Mouse (Mus musculus): ENCODE data around the gene Tspan1.

Gene Tspan1

DNA sequence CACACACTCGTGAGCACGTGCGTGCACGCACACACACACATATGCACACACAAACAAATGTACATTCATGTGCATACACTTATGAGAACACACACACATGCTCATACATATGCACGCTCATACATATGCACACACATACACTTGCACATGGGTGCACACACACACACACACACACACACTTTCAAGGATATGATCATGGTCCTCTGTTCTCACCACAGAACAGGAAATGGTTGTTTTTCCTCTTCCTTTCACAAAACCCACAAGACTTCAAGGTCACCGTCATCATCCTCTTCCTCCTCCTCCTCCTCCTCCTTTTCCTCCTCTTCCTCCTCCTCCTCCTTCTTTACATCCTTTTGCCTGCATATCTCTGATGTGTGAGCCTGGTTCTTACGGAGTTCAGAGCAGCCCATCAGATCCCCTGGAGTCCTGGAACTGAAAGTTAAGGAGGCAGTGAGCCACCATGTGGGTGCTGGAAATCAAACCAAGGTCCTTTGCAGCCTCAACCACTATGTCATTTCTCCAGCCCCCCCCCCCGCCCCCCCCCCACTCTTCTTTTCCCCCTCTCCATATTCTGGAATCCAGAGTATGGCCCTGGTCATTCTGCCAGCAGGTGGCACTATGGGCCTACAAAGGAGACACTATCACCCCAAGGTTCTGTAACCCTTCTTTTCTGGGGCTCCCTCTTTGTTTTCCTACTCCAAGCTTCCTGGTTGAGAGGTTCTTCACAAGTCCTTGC lies 1.4 kb upstream of the Tspan1 start:
- no peak for DNase-seq (ENCODE audit: extremely low spot score, low read depth, low spot score)

DNA sequence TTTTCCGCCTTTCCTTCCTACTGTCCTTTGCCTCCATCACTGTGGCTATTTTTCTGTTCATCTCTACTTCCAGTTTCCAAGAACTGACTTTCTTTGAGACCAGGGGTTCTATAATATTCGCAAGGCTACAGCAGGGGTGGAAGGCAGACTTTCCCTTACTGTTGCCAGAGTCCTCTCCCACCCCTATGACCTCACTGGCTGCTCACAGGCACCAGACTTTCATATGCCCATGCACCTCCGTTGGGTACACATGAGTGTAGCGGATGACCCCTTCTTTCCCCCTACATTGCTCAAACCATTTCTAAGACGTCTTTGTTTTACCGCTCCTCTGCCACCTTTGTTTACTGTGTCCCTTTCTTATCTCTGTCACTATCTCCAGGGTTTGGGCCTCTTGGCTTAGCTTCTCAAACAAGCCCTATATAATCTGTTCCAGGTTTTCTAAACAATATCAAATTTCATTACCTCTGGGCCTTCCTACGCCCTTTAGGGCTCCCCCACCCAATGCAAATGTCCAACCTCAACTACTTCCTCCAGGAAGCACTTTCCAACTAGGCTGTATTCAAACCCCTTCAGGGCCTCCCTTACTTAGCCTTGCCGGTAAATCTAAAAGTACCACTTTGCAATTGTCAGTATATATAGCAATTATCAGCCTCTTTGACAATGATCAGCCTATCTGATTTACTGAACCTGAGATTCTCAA lies 1.5 kb downstream of the Tspan1 start:
- no peak for DNase-seq (ENCODE audit: extremely low spot score, low read depth, low spot score)

DNA sequence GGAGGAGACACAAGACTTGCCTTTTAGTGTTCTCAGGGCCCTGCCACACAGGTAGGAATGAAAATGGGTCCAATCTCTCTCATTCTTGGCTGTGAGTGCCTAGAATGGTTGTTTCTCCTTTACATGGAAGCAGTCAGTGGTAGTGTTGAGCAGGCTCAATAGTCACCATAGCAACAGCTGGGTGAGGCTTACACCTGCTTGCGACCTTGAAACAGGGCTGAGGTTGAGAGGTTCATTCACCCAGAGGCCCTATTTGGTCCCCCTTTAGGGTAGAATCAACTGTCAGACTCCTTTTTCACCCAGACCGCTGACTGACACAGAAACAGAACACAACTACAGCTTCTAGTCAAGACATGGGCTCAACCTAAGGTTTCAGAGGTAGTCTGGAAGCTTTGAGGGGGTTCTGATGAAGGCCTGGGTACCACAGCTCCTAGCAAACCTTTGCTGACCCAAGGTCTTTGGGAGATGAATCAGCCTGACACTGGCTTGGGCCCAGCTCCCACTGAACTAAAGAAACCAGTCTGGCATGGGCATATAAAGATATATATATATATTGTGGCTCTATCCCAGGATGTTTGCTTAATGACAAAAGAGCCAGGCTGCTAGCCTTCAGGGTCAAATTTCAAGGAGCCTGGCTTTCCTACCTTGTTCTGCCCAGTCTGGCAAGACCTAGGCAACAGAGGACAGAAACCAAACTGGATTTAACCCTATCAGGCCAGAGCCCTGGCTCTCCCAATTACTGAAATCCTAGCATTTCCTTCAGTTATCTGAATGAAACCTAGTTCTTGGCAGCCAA lies 2.4 kb downstream of the Tspan1 start:
- DNase-seq (ENCODE audit: extremely low spot score, low read depth, low spot score) = no peak

DNA sequence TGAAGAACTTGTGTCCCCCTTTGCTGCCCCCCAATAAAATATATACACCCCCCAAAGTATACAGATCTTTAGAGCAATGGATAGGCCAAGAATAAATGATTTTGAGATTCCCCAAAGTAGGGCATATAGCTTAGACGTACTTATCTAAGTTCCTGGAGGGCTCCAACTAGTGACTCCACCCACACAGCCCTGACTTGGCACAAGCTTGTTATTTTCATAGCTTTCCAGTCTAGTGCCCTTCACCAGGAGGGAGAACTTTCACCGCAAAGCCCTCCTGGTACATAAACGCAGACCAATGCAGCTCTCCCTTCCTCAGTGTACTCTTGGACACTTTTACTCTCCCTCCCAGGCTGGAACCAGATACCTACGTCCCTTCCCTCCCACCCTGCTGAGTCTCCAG lies 5.3 kb downstream of the Tspan1 start:
- no peak for DNase-seq (ENCODE audit: extremely low spot score, low read depth, low spot score)

DNA sequence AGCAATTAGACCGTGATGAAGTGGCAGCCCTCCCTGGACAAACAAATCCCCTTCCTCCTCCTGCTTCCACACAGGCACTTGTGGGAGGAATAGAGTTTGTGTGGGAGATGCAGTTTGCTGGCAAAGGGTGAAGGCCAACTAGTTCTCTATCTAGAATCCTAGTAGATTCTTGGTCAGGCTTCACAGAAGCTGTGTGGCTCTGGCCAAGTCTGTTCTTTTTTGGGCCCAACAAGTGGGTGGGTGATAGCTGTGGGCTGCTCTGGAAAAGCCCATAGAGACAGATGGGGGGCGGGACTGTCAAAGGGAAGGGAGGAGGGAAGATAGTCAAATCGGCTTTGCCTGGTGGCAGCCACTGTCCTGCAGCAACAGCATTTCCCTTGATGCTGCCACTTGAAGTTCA lies 6.6 kb downstream of the Tspan1 start:
- DNase-seq (ENCODE audit: extremely low spot score, low read depth, low spot score) = no peak

DNA sequence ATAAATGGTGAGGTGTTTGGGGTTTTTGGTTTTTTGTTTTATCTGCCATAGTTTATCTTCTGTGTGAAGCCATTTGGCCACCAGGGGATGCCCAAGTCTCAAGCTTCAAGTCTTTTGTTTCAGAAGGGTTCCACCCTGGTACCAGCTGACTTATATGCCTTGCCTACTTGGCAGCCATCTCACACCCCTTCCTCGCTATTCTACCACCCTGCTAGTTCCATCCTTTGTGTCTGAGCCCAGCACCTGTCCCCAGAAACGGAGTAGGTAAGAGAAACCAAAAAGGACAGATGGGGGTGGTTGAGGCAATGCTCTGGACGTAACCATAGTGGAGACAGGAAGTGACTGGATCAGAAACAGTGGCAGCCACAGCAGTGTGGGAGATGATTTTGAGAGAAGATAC lies 7.5 kb downstream of the Tspan1 start:
- DNase-seq (ENCODE audit: extremely low spot score, low read depth, low spot score) = no peak

DNA sequence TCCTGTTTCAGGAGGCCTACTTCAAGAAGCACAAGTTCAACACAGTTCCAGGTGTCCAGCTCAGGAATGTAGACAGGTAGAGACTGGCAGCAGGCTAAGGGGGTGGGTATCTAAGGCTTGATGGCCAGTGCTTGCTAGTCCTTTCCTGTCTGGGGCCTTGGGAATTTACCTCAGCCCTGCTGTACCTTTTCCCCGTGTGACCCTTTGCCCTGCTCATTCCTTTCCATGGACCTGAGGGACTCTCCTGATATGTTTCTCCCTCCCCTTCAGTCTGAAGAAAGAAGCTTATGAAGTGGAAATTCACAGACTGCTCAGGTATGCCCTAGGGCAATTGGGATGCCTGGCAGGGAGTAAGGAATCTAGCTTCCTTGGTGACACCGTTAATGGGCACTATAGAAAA lies 9.5 kb downstream of the Tspan1 start:
- no peak for DNase-seq (ENCODE audit: extremely low spot score, low read depth, low spot score)

DNA sequence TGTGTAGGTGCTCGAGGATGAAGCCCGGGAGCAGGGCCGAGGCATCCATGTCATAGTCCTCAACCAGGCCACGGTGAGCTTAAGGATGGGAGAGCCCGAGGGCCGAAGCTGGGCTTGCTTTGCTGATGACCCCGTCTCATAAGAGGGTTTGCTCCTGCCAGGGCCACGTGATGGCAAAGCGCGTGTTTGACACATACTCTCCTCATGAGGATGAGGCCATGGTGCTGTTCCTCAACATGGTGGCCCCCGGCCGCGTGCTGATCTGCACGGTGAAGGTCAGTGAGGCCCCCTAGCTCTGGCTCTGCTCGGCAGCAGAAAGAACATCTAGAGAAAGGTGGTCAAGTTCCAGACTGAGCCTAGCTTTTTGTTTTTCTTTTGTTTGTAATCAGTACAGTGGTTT lies 14.7 kb downstream of the Tspan1 start:
- DNase-seq (ENCODE audit: extremely low spot score, low read depth, low spot score) = no peak

DNA sequence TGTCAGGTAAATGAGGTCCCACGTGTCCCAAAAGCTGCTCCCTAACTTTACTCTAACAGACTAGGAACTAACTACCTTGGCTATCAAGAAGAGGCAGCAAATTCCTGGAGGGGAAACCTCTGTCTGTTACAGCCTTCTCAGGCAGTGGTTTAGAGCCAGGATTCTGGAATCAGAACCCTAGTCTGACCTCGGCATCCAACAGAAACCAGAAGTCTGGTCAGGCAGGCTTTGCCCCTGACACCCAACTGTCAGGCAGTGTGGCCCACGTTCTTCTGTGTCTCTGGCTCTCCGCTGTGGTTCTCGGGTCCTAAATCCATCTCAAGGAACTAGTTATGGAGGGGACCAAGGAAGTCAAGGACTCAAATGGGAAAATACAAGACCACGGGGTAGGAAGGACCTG lies 16.2 kb downstream of the Tspan1 start, which contains the start of gene Lurap1:
Lurap1 (minus strand) TSS at position 101 of the 400 bp plus-strand sequence.
- no peak for DNase-seq (ENCODE audit: extremely low spot score, low read depth, low spot score)

DNA sequence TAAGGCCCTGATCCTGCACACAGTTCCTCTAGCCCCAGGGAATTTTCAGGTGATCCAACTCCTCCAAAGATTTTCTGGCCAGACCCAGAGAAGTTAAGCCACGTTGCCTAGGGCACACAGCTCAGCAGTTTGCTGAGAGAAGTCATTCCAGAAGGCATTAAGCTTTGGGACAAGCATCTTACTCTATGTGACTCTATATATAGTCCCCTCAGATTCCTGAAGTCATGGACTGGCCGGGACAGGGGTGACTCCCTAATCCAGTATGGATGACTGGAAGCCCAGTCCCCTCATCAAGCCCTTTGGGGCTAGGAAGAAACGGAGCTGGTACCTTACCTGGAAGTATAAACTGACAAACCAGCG lies 16.6 kb downstream of the Tspan1 start:
- no peak for DNase-seq (ENCODE audit: extremely low spot score, low read depth, low spot score)

DNA sequence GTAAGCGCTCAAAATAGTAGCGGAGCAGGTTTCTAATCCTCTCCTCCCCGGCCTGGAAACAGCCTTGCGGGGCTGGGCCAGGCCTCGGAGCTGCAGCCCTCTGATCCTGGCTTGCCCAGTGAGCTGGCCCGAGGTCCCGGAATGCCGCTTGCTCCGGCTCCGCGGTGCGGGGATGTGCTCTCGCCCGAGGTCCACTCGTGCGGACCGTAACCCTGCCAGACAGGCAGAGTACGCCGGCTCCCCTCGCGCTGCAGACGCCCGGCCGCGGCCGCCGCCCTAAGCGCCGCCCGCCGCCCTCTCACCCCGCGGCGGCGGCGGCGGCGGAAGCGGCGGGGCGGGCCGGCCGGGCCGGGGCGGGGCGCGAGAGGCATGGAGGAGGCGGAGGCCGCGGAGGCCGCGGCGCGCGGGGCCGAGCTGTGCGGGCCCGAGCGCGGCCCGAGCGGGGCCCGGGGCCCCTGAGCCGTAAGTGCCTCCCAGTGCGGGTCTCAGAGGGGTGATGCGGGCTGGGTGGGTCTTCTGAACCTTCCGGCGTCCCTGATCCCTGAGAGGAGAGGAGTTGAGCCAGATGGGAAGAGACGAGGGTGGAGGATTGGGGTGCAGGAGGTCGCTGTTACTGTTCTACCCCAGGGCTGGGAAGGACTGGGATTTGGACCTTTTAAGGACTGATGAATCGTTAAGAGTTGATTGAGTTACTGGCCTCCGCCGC lies 17.1 kb downstream of the Tspan1 start:
- no peak for DNase-seq (ENCODE audit: extremely low spot score, low read depth, low spot score)

DNA sequence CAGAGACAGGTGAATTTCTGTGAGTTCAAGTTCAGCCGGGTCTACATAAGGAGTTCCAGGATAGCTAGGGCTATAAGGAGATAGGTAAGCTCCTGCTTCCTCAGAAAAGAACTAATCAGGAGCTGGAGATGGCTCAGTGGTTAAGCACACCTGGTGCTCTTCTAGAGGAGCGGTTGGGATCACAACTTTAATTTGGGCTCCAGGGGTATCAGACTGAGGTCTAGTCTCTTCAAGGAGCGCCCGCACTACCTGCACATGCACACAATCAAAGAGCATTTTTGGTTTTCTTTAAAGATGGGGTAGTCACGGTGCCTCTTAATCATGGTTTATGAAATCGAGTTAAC lies 17.6 kb downstream of the Tspan1 start:
- DNase-seq (ENCODE audit: extremely low spot score, low read depth, low spot score) = no peak

DNA sequence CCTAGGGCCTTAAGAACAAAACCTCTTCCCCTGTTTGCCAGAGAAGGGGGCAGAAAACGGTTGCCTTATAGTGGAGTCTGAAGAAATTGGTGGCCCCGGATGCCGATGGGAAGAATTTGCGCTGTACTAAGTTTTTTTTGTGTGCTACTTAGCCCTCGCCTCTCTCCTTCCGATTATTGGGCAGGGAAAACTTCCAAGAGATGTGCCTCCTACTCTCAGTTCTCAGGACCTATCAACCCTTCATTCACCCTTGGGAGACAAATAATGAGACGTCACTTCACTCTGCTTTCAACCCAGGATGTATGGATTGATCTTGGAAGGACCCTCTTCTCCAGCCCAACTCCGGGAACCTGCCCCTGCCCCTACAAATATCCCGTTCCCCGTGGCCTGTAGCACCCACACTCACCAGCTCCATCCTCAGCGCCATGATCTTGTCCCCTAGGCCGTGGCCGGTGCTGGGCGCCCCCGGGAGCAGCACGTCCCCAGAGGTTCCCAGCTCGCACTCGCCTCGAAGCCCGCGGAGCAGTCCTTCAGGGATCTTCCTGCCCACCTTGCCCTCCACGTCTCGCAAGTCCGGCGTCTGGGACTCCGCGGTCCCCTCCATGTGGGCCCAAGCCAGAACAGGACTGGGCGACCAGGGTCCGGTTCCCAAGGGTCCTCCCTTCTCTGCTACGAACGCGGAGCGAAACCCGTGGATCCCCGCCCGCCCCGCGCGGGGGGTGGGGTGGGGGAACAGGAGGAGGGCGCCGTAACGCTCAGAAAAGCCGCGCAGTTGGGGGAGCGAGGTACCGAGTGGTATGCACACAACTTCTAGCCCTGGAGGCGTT lies 23.3 kb downstream of the Tspan1 start:
- DNase-seq (ENCODE audit: extremely low spot score, low read depth, low spot score) = no peak

DNA sequence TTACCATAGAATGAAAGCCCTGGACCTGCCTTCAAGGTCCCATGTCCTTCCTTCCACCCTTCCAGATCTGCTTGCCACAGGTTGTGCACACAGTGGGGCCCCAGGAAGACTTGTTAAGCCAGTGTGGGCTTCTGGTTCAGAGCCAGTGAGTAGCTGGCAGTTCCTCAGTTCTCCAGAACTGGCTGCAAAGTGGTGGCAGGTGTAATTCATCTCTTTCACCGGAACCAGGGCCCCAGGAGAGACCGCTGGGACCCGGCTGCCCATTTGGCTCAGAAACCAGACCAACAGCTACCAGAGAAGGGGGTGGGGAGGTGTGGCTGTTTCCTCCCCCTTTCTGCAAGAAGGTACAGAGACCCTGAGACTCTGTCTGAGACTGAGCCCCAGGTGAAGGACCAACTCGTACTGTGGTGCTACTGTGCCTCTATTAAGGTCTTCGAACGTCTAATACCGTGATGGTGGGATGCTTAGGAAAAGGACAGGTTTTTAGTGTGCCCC lies 24.0 kb downstream of the Tspan1 start:
- DNase-seq (ENCODE audit: extremely low spot score, low read depth, low spot score) = no peak

DNA sequence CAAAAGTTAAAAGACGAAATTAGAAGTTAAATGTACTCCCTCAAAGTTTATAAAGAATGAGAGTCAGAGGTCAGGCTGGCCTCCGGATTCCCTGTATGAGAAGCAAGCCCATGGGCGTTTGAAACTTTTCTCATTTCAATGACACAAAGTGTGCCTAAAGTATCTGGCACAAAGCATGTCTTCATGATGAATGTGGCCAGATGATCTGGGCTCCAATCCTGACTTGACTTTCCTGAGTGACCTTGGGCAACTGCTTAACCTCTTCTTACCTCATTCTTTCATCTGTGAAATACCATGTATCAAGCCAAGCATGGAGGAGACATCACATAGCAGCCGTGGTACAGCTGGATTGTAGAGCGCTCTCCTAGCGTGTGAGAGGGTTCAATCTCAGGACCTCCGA lies 25.1 kb downstream of the Tspan1 start:
- DNase-seq (ENCODE audit: extremely low spot score, low read depth, low spot score) = no peak

DNA sequence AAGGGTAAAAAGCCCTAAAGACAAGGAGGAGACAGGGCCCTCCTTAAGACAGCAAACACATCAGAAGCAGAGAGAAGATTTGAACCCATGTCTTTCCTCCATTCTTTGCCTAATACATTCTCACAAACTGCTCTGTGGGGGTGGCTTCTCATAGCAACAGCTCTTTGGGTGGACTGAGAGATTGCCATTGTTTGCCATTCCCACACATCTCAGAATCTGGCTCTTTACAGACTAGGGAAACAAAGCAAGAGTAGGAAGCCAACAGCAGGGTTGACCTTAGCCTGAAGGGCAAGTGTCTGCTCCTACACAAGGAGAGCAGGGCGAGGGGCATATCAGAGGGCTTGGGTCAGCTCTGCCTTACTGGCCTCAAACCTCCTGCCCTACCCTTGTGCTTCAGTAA lies 25.7 kb downstream of the Tspan1 start:
- DNase-seq (ENCODE audit: extremely low spot score, low read depth, low spot score) = no peak

DNA sequence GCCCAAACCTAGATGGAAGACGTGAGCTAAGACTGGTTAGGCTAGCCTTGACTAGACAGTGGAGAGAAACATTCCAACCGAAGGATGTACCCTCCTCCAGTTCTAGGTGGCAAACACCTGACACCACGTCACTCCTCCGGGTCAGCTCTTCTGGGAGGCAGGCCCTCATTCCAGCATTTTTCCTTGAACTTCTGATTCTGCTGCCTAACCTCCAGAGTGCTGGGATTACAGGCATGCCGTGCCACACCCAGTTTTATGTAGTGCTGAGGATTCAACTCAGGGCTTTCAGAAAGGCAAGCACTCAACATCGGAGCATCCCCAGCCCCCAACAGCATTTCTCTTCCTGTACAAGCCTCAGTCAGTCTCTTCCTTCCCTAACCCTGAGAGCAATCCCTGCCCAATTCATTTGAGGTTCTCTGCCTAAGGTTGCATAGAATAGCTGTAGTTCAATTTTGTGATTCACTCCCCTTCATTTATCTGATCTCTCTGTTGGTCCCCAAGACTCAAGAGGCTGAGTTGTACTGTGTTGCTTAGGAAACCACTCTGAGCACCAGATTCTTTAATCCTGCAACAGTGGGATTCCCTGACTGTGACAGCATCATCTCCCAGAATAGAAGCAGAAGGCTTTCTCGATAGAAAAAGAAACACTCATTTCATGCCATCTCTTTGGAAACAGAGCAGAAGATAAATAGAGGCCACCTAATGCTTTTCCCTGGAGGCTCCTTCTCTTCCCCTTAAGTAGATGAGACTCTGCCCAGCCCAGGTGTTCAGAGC lies 26.4 kb downstream of the Tspan1 start:
- DNase-seq (ENCODE audit: extremely low spot score, low read depth, low spot score) = no peak

DNA sequence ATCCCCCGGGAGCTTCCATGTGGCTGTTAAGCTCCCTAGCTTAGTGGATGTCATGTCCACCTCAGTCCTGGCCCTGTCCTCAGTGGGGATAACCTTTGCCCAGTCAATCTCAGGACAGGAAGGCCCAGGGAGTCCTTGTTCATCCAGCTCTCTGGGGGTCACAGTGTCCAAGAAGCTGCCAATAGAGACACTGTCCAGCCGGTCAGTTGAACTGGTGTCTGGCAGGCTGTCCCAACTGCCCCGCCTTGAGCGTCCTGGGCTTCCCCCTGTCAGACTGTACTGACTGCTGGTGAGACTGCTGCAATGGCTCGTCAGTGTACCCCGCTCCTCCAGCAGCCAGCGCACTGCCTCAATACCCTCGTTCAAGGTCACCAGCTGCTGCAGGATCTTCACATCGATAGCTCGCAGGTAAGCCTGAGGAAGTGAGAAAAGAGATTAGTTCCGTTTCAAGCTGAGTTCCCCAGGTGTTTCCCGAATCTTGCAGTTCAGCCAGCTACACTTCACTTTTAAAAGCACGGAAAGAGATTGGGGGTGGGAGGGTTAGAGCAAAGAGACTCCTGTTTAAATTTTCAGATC lies 29.9 kb downstream of the Tspan1 start:
- no peak for DNase-seq (ENCODE audit: extremely low spot score, low read depth, low spot score)

DNA sequence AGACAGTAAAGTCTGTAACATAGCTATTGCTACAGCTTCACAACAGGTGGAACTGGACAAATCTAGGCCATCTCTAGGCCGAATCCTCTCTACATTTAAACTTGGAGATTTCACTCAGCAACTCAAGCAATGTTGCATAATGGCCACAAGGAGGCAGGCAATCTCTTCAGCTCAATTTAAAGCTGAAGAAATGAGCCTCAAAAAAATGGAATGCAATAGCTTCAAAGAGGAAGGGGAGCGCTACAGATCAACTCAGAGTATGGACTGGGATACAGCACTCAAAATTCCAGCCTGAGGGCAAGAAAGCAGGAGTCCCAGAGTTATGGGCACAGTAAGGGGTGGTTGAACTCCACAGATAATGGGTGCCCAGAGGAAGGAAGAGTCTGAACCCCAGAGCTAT lies 32.4 kb downstream of the Tspan1 start:
- DNase-seq (ENCODE audit: extremely low spot score, low read depth, low spot score) = no peak

All from hindlimb bud, embryonic 11.5 days (tissue).